Mouse (Mus musculus): ENCODE measurements at regions not wholly inside any gene's neighbourhood (a gene's known extent, or its start where the extent isn't known, plus 50 kb on each side); places are given as distances from the start of the nearest gene placed in this dataset.

DNA sequence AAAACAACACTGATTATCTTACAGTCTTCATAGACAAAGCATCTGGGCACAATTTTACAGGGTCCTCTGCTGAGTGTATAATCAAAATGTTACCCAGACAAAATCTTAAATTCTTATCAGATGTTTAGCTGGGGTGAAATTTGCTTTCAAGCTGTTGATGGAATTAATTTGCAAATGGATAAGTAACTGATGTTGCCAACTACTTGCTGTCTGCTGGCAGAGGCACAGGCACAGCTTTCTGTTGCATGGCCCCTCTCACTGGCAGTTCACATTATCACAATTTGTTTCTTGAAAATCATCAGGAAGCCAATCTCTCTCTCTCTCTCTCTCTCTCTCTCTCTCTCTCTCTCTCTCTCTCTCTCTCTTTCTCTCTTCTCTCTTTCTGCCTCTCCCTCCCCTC is 276.9 kb upstream of the Gm44 start:
- Histone ChIP-seq H3K27ac (ENCODE audit: low read depth, low read length) (no peak overlapping the region), H3K36me3 (ENCODE audit: insufficient read depth) (no peaks in the 10 kb centered on the region), H3K9ac (no peak overlapping the region), H3K9me3 (ENCODE audit: low read length) (no peaks in the 10 kb centered on the region), H3K4me1 (ENCODE audit: insufficient read depth) (no peaks in the 10 kb centered on the region), H3K27me3 (ENCODE audit: insufficient read depth, low read length) (no peaks in the 10 kb centered on the region), H3K4me2 (ENCODE audit: low read depth) (no peak overlapping the region), H3K4me3 (ENCODE audit: low read depth, low read length) (no peak overlapping the region)
- no peak for TF ChIP-seq CTCF (IDR thresholded peaks at IDR 0.05; ENCODE audit: low read depth)
- DNase-seq (peak; percentile 49), ATAC-seq (peak; percentile 71; the same call in 1 of the 2 replicates)
